Mouse (Mus musculus): ENCODE data around the gene Tmem220. TPM values are rescaled to one million over a fixed set of nuclear protein-coding genes. Genes with fewer than 3 reads are reported as not detected.

Tmem220 gene
- polyA plus RNA-seq, 1 experiment from 2014 or later, result 4.2 TPM

- Histone ChIP-seq H3K4me1 (ENCODE audit: insufficient read depth) (no peaks in the 10 kb centered on the region), H3K4me3 (ENCODE audit: low read depth, low read length) (no peak overlapping the region), H3K9me3 (ENCODE audit: low read length) (no peaks in the 10 kb centered on the region), H3K4me2 (ENCODE audit: low read depth, low read length) (no peak overlapping the region), H3K36me3 (replicated peaks; ENCODE audit: insufficient read depth, low read length) (no peaks in the 10 kb centered on the region), H3K27ac (ENCODE audit: low read depth) (no peak overlapping the region), H3K27me3 (ENCODE audit: insufficient read depth, low read length) (peaks cover 17% of the 10 kb centered on the region), H3K9ac (replicated peaks) (no peak overlapping the region)
- ATAC-seq (no peak), DNase-seq (no peak)
- WGBS (ENCODE audit: insufficient replicate concordance), result 71% methylated on average over 13 of the region's 13 CpGs
- no peak for TF ChIP-seq CTCF (IDR thresholded peaks at IDR 0.05; ENCODE audit: low read depth)
- no peak for TF ChIP-seq EP300 (IDR thresholded peaks at IDR 0.05; ENCODE audit: low read depth)
Measured at GRCm38 (mm10) chr11:67082793-67083192, 57.8 kb downstream of the Tmem220 start.

- H3K9ac ChIP-seq (replicated peaks), result no peak overlapping the region
- no peak for ATAC-seq
- peaks cover 17% of the 10 kb centered on the region for H3K27me3 ChIP-seq (ENCODE audit: insufficient read depth, low read length)
- no peak overlapping the region for H3K4me2 ChIP-seq (ENCODE audit: low read depth, low read length)
- no peaks in the 10 kb centered on the region for H3K36me3 ChIP-seq (replicated peaks; ENCODE audit: insufficient read depth, low read length)
- 57% methylated on average over 6 of the region's 6 CpGs for WGBS (ENCODE audit: insufficient replicate concordance)
- DNase-seq, result no peak
- H3K9me3 ChIP-seq (ENCODE audit: low read length), result no peaks in the 10 kb centered on the region
- H3K4me1 ChIP-seq (ENCODE audit: insufficient read depth), result no peaks in the 10 kb centered on the region
- no peak overlapping the region for H3K27ac ChIP-seq (ENCODE audit: low read depth)
- TF ChIP-seq EP300 (IDR thresholded peaks at IDR 0.05; ENCODE audit: low read depth) (no peak), CTCF (IDR thresholded peaks at IDR 0.05; ENCODE audit: low read depth) (no peak)
- no peak overlapping the region for H3K4me3 ChIP-seq (ENCODE audit: low read depth, low read length)
Measured at GRCm38 (mm10) chr11:67083239-67083638, 58.3 kb downstream of the Tmem220 start.

- ATAC-seq (no peak), DNase-seq (no peak)
- Histone ChIP-seq H3K4me2 (ENCODE audit: low read depth, low read length) (no peak overlapping the region), H3K9me3 (ENCODE audit: low read length) (no peaks in the 10 kb centered on the region), H3K27ac (ENCODE audit: low read depth) (no peak overlapping the region), H3K9ac (replicated peaks) (no peak overlapping the region), H3K36me3 (replicated peaks; ENCODE audit: insufficient read depth, low read length) (no peaks in the 10 kb centered on the region), H3K4me3 (ENCODE audit: low read depth, low read length) (no peak overlapping the region), H3K4me1 (ENCODE audit: insufficient read depth) (no peaks in the 10 kb centered on the region), H3K27me3 (ENCODE audit: insufficient read depth, low read length) (peaks cover 17% of the 10 kb centered on the region)
- TF ChIP-seq CTCF (IDR thresholded peaks at IDR 0.05; ENCODE audit: low read depth), result no peak
- TF ChIP-seq EP300 (IDR thresholded peaks at IDR 0.05; ENCODE audit: low read depth), result no peak
- WGBS (ENCODE audit: insufficient replicate concordance), result 40% methylated on average over 32 of the region's 32 CpGs
Measured at GRCm38 (mm10) chr11:67083712-67084340, 58.9 kb downstream of the Tmem220 start.

Other genes starting within 250 kb of the Tmem220 start
- gene Pirt, start 113.2 kb upstream of the Tmem220 start, polyA plus RNA-seq (2015; fragmentation: Nextera tagmentation; extraction: Ambion mirVana), result not detected in 2 replicates
- not detected in 2 replicates for gene Tmem238l, start 68.5 kb upstream of the Tmem220 start, polyA plus RNA-seq (2015; fragmentation: Nextera tagmentation; extraction: Ambion mirVana)
- 15.0 and 15.4 TPM in 2 replicates for gene Adprm, start 27.4 kb downstream of the Tmem220 start, polyA plus RNA-seq (2015; fragmentation: Nextera tagmentation; extraction: Ambion mirVana)
- 7.4 and 7.7 TPM in 2 replicates for gene Sco1, start 27.5 kb downstream of the Tmem220 start, polyA plus RNA-seq (2015; fragmentation: Nextera tagmentation; extraction: Ambion mirVana)
- 0.06 and 0.75 TPM in 2 replicates for gene Myh3, start 53.1 kb downstream of the Tmem220 start, polyA plus RNA-seq (2015; fragmentation: Nextera tagmentation; extraction: Ambion mirVana)
- 0.19 TPM in 1 of 2 replicates, not detected in the other for gene Myh2, start 145.9 kb downstream of the Tmem220 start, polyA plus RNA-seq (2015; fragmentation: Nextera tagmentation; extraction: Ambion mirVana)
- 0.08 and 2.1 TPM in 2 replicates for gene Myh1, start 174.9 kb downstream of the Tmem220 start, polyA plus RNA-seq (2015; fragmentation: Nextera tagmentation; extraction: Ambion mirVana)
- 0.25 TPM in 1 of 2 replicates, not detected in the other for gene Myh4, start 212.9 kb downstream of the Tmem220 start, polyA plus RNA-seq (2015; fragmentation: Nextera tagmentation; extraction: Ambion mirVana)

Measured in liver, postnatal 0 days (tissue).